Mouse (Mus musculus): ENCODE measurements at regions not wholly inside any gene's neighbourhood (a gene's known extent, or its start where the extent isn't known, plus 50 kb on each side); places are given as distances from the start of the nearest gene placed in this dataset.
A peak's percentile ranks its signal among the peaks of the same experiment; 100 is the strongest.

GRCm38 (mm10) chr7:70972023-70972400 is 379.3 kb downstream of the Gm10295 start:
- DNase-seq, result peak; percentile 75

- DNase-seq, result no peak
Observed at GRCm38 (mm10) chr7:70971323-70972022, 379.8 kb downstream of the Gm10295 start.

- DNase-seq, result no peak
Observed at GRCm38 (mm10) chr7:70952318-70952959, 398.8 kb downstream of the Gm10295 start.

GRCm38 (mm10) chr7:70948281-70948680 is 403.0 kb downstream of the Gm10295 start:
- DNase-seq, result peak; percentile 7

GRCm38 (mm10) chr7:70946260-70946659 is 405.0 kb downstream of the Gm10295 start:
- DNase-seq, result no peak

GRCm38 (mm10) chr7:70930911-70931310 is 420.4 kb downstream of the Gm10295 start:
- peak; percentile 37 for DNase-seq

GRCm38 (mm10) chr7:70929935-70930334 is 421.4 kb downstream of the Gm10295 start:
- no peak for DNase-seq

GRCm38 (mm10) chr7:70928001-70928400 is 423.3 kb downstream of the Gm10295 start:
- DNase-seq, result no peak

GRCm38 (mm10) chr7:70917016-70917415 is 434.3 kb downstream of the Gm10295 start:
- no peak for DNase-seq

- DNase-seq, result no peak
Observed at GRCm38 (mm10) chr7:70908921-70909320, 442.4 kb downstream of the Gm10295 start.

- DNase-seq, result no peak
Observed at GRCm38 (mm10) chr7:70891700-70892099, 459.6 kb downstream of the Gm10295 start.

GRCm38 (mm10) chr7:70880496-70880895 is 470.8 kb downstream of the Gm10295 start:
- peak; percentile 38 for DNase-seq

GRCm38 (mm10) chr7:70874393-70874792 is 476.9 kb downstream of the Gm10295 start:
- no peak for DNase-seq

- no peak for DNase-seq
Observed at GRCm38 (mm10) chr7:70870841-70871534, 480.3 kb downstream of the Gm10295 start.

GRCm38 (mm10) chr7:70869125-70869524 is 482.2 kb downstream of the Gm10295 start:
- peak; percentile 71 for DNase-seq

GRCm38 (mm10) chr7:70859957-70860356 is 491.3 kb downstream of the Gm10295 start:
- no peak for DNase-seq

GRCm38 (mm10) chr7:70850726-70851125 is 484.2 kb upstream of the Nr2f2 start:
- DNase-seq, result peak; percentile 57

- DNase-seq, result no peak
Observed at GRCm38 (mm10) chr7:70848016-70848776, 481.7 kb upstream of the Nr2f2 start.

GRCm38 (mm10) chr7:70847450-70847993 is 481.0 kb upstream of the Nr2f2 start:
- no peak for DNase-seq

- DNase-seq, result no peak
Observed at GRCm38 (mm10) chr7:70846076-70846475, 479.5 kb upstream of the Nr2f2 start.

GRCm38 (mm10) chr7:70840142-70840541 is 473.6 kb upstream of the Nr2f2 start:
- DNase-seq, result no peak

- peak; percentile 56 for DNase-seq
Observed at GRCm38 (mm10) chr7:70839190-70839589, 472.7 kb upstream of the Nr2f2 start.
